Mouse (Mus musculus) left cerebral cortex, adult 18-20 months (tissue): ENCODE results near the gene St3gal3. TPM values are rescaled to one million over a fixed set of nuclear protein-coding genes. Genes with fewer than 3 reads are reported as not detected.

Source experiments
- total RNA-seq, 2 experiments: library from RNA; stranded (reverse); gene quantifications; 2 replicates each; pipeline ENCODE4 v1.2.3; 2021

St3gal3 gene
- total RNA-seq, 2 experiments from 2014 or later: 45.8 to 51.2 TPM

Other genes starting within 250 kb of the St3gal3 start
- 100 to 1,000 TPM; 421 to 464 TPM for gene Atp6v0b, start 247.6 kb downstream of the St3gal3 start, total RNA-seq
- gene Dph2, start 242.9 kb downstream of the St3gal3 start, total RNA-seq: 1 to 10 TPM; 9.2 to 9.8 TPM
- 100 to 1,000 TPM; 106 to 125 TPM for gene Ipo13, start 219.9 kb downstream of the St3gal3 start, total RNA-seq
- gene Artn, start 205.2 kb downstream of the St3gal3 start, total RNA-seq: 1 to 10 TPM; 1.7 to 2.5 TPM
- gene Kdm4a, start 45.1 kb upstream of the St3gal3 start, total RNA-seq: 10 to 100 TPM; 36.2 to 38.2 TPM
- 100 to 1,000 TPM; 101 to 110 TPM for gene Ptprf, start 156.5 kb upstream of the St3gal3 start, total RNA-seq